Mouse (Mus musculus): ENCODE data around the gene Tmem207.

Tmem207 gene

DNA sequence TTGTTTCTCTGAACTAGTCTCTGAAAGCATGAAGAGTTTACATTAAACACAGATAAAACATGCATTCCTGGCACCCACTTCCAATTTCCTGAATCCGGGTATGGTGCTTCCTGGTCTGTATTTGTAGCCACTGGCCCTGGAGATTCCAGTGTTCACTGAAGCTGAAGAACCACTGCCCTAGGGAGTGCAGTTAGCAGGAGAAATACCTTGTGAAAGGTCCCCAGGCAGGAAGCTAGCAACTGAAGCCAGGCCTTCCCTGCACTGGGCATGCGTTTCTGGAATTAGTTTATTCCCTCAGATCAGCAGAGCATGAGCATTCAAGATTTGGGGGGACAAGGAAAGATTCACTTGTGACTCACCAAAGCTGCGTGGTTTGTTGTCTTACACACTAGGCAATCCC is 72.4 kb downstream of the Tmem207 start:
- DNase-seq: no peak
